Mouse (Mus musculus) heart, adult 2 months (tissue): Measurements from ENCODE around the gene Unc13b. TPM values are rescaled to one million over a fixed set of nuclear protein-coding genes. Genes with fewer than 3 reads are reported as not detected.

ENCODE experiments used
- DNase-seq, 2 experiments: peaks; one replicate each; pipeline ENCODE4 v3.0.0; 2021
- H3K27ac ChIP-seq: fragments of 200-600 bp; 2 replicates; pipeline ENCODE4 v1.8.1; 2022
- H3K27me3 ChIP-seq: fragments of 200-500 bp; 2 replicates; pipeline ENCODE4 v1.6.1; 2012; ENCODE audit warnings: mild to moderate bottlenecking, low read length, inconsistent platforms, mixed read lengths; ENCODE audit not compliant: control insufficient read depth, insufficient read depth
- H3K36me3 ChIP-seq: fragments of 200-500 bp; 2 replicates; pipeline ENCODE4 v1.6.1; 2012; ENCODE audit warnings: low read length, inconsistent platforms; ENCODE audit not compliant: control insufficient read depth, insufficient read depth
- H3K4me1 ChIP-seq: fragments of 200-500 bp; 2 replicates; pipeline ENCODE4 v1.6.1; 2011; ENCODE audit warnings: low read length; ENCODE audit not compliant: control insufficient read depth, insufficient read depth
- H3K4me3 ChIP-seq: fragments of 200-600 bp; 2 replicates; pipeline ENCODE4 v1.8.1; 2022
- H3K79me2 ChIP-seq: fragments of 200-500 bp; replicated peaks from 2 replicates; pipeline ENCODE4 v1.6.1; 2012; ENCODE audit warnings: mild to moderate bottlenecking, inconsistent platforms, low read length, moderate library complexity, mixed read lengths; ENCODE audit not compliant: control insufficient read depth, insufficient read depth
- H3K9ac ChIP-seq: fragments of 200-500 bp; 2 replicates; pipeline ENCODE4 v1.6.1; 2012; ENCODE audit warnings: low read depth, mild to moderate bottlenecking, control low read depth, inconsistent platforms, low read length, mixed read lengths
- CTCF ChIP-seq: fragments of 200-600 bp; IDR thresholded peaks from 2 replicates; pipeline ENCODE4 v1.8.1; 2022; ENCODE audit warnings: antibody characterized with exemption, mild to moderate bottlenecking, moderate library complexity
- EP300 ChIP-seq: fragments of 200-500 bp; IDR thresholded peaks from 2 replicates; pipeline ENCODE4 v1.6.1; 2011; ENCODE audit warnings: low read depth, low read length, control low read depth; ENCODE audit not compliant: insufficient read depth
- POLR2A ChIP-seq: fragments of 200-500 bp; IDR thresholded peaks from 2 replicates; pipeline ENCODE4 v1.6.1; 2011; ENCODE audit warnings: mild to moderate bottlenecking, low read depth, low read length, control low read depth; ENCODE audit not compliant: insufficient read depth
- WGBS: fragments of 180-500 bp; shearing (Covaris S2); methylation state at CpG from one replicate; pipeline ENCODE4 v1.1.7; 2018; 5-methylcytosine and 5-hydroxymethylcytosine counted together
- intact Hi-C: fragments of 180-260 bp; cut with DNase I; formaldehyde crosslinking; loops from one replicate; pipeline ENCODE4 v1.15.1; 2025
- polyA plus RNA-seq: library from polyadenylated mRNA; depleted of rRNA; stranded (reverse); fragments of >200 nt; gene quantifications from 2 replicates; pipeline ENCODE4 v1.2.3, GENCODE M21; 2012; rRNA removed
- total RNA-seq, 2 experiments: library from RNA; stranded (reverse); gene quantifications; 2 replicates each; pipeline ENCODE4 v1.2.3; 2021

The Unc13b gene
- total and polyA plus RNA-seq, 3 experiments = 6.7 to 10.9 (median 10.0) TPM

- no peak for DNase-seq
- 77% methylated on average over 5 of the region's 5 CpGs for WGBS
- Histone ChIP-seq H3K27me3 (no peaks in the 10 kb centered on the region), H3K4me1 (no peaks in the 10 kb centered on the region; the same call in 1 of the 2 replicates), H3K27ac (no peak overlapping the region), H3K79me2 (no peaks in the 10 kb centered on the region), H3K36me3 (no peaks in the 10 kb centered on the region), H3K9ac (no peak overlapping the region), H3K4me3 (no peak overlapping the region)
- TF ChIP-seq CTCF = no peak
- TF ChIP-seq POLR2A = no peak
- intact Hi-C loops = no loop called here
These were observed 226.7 kb downstream of the Unc13b start for GRCm38 (mm10) chr4:43285476-43285875.

GRCm38 (mm10) chr4:43287305-43287704 is 228.6 kb downstream of the Unc13b start:
- H3K9ac ChIP-seq = no peak overlapping the region
- no peak for TF ChIP-seq EP300
- no peak for TF ChIP-seq CTCF
- TF ChIP-seq POLR2A = no peak
- intact Hi-C loops = no loop called here
- H3K4me3 ChIP-seq = no peak overlapping the region
- H3K27me3 ChIP-seq = no peaks in the 10 kb centered on the region
- no peaks in the 10 kb centered on the region for H3K36me3 ChIP-seq
- 31% methylated on average over 3 of the region's 3 CpGs for WGBS
- H3K79me2 ChIP-seq = no peaks in the 10 kb centered on the region
- H3K4me1 ChIP-seq = no peaks in the 10 kb centered on the region; the same call in 1 of the 2 replicates
- DNase-seq = peak in 1 of 2 experiments; percentile 10
- H3K27ac ChIP-seq = no peak overlapping the region

GRCm38 (mm10) chr4:43294001-43294400 is 235.2 kb downstream of the Unc13b start:
- Histone ChIP-seq H3K27me3 (no peaks in the 10 kb centered on the region), H3K79me2 (no peaks in the 10 kb centered on the region), H3K9ac (no peak overlapping the region), H3K4me1 (no peaks in the 10 kb centered on the region), H3K4me3 (no peak overlapping the region), H3K36me3 (no peaks in the 10 kb centered on the region), H3K27ac (no peak overlapping the region)
- TF ChIP-seq EP300 (no peak), CTCF (peak; percentile 35)
- 41% methylated on average over 6 of the region's 6 CpGs for WGBS
- DNase-seq = no peak
- intact Hi-C loops = no loop called here

DNA sequence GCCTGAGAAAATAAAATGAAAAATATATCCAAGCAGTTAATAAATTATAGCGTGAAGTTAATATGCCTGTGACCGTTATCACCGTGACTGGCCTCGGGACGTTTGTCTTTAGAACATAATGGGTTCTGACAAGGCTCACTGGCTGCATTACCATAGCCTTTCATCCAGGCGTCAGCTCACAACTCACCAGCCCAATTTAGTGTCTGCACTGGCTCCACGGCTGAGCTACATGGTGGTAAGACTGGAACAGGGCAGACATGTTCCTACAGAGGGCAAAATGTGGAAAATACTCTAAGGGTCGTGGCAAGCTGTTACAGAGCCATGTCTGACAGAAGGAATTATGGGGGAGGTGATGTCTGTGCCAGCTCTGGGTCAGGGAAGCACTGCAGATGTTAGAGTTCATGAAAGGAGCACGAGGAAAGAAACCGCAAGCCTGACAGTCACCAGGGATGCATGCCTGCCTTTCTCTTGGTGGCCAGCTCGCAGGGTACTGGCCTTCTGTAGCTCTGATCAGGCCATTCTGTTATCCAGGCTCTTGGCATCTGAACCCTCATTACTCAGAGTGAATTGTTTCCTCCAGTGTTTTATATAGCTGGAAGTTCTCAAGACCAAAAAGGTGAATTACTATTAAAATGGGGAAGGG is 251.1 kb downstream of the Unc13b start:
- H3K9ac ChIP-seq = no peak overlapping the region
- intact Hi-C loops = no loop called here
- no peak for TF ChIP-seq POLR2A
- no peak for TF ChIP-seq EP300
- TF ChIP-seq CTCF = no peak

More for the DNA sequence above, 251.1 kb downstream of the Unc13b start:
- no peaks in the 10 kb centered on the region for H3K4me1 ChIP-seq
- no peak for DNase-seq
- H3K4me3 ChIP-seq = no peak overlapping the region
- 58% methylated on average over 11 of the region's 11 CpGs for WGBS
- H3K36me3 ChIP-seq = no peaks in the 10 kb centered on the region
- no peak overlapping the region for H3K27ac ChIP-seq
- no peaks in the 10 kb centered on the region for H3K27me3 ChIP-seq
- H3K79me2 ChIP-seq = no peaks in the 10 kb centered on the region

Other genes starting within 250 kb of the Unc13b start
- gene Fam205a1, start 205.1 kb upstream of the Unc13b start, total RNA-seq = not detected
- gene Fam205a1, start 205.1 kb upstream of the Unc13b start, polyA plus RNA-seq = not detected in 2 replicates
- under 1 TPM in 1 of 2 experiments, not detected in 1; 0.10 TPM for gene Gm12394, start 202.2 kb upstream of the Unc13b start, total RNA-seq
- 0.02 TPM in 1 of 2 replicates, not detected in the other for gene Gm12394, start 202.2 kb upstream of the Unc13b start, polyA plus RNA-seq
- 1 to 10 TPM; 8.3 to 9.8 TPM for gene Fam205c, start 184.7 kb upstream of the Unc13b start, total RNA-seq
- 0.14 and 0.20 TPM in 2 replicates for gene Fam205c, start 184.7 kb upstream of the Unc13b start, polyA plus RNA-seq
- 1 to 10 TPM; 5.0 to 5.8 TPM for gene Phf24, start 142.3 kb upstream of the Unc13b start, total RNA-seq
- 4.8 and 7.8 TPM in 2 replicates for gene Phf24, start 142.3 kb upstream of the Unc13b start, polyA plus RNA-seq
- gene Dnajb5, start 109.1 kb upstream of the Unc13b start, total RNA-seq = 100 to 1,000 TPM in 1 of 2 experiments, 10 to 100 TPM in 1; 88.5 to 103 TPM
- gene Dnajb5, start 109.1 kb upstream of the Unc13b start, polyA plus RNA-seq = 45.6 and 51.1 TPM in 2 replicates
- gene 1700022I11Rik, start 89.3 kb upstream of the Unc13b start, total RNA-seq = not detected
- gene 1700022I11Rik, start 89.3 kb upstream of the Unc13b start, polyA plus RNA-seq = not detected in 2 replicates
- gene Vcp, start 58.4 kb upstream of the Unc13b start, total RNA-seq = 100 to 1,000 TPM; 238 to 254 TPM
- gene Vcp, start 58.4 kb upstream of the Unc13b start, polyA plus RNA-seq = 127 and 204 TPM in 2 replicates
- 1 to 10 TPM; 2.8 to 3.2 TPM for gene Fancg, start 48.4 kb upstream of the Unc13b start, total RNA-seq
- gene Fancg, start 48.4 kb upstream of the Unc13b start, polyA plus RNA-seq = 3.9 and 4.9 TPM in 2 replicates
- gene Pigo, start 33.1 kb upstream of the Unc13b start, total RNA-seq = 10 to 100 TPM; 21.0 to 26.5 TPM
- 20.1 and 27.1 TPM in 2 replicates for gene Pigo, start 33.1 kb upstream of the Unc13b start, polyA plus RNA-seq
- gene Stoml2, start 27.2 kb upstream of the Unc13b start, total RNA-seq = 100 to 1,000 TPM; 101 to 114 TPM
- 97.3 and 117 TPM in 2 replicates for gene Stoml2, start 27.2 kb upstream of the Unc13b start, polyA plus RNA-seq
- gene Fam214b, start 12.7 kb upstream of the Unc13b start, total RNA-seq = 10 to 100 TPM; 26.3 to 33.1 TPM
- 19.6 and 21.3 TPM in 2 replicates for gene Fam214b, start 12.7 kb upstream of the Unc13b start, polyA plus RNA-seq
- gene Atp8b5, start 208.2 kb downstream of the Unc13b start, total RNA-seq = under 1 TPM in 1 of 2 experiments, not detected in 1; 0.08 TPM
- 0.14 and 0.15 TPM in 2 replicates for gene Atp8b5, start 208.2 kb downstream of the Unc13b start, polyA plus RNA-seq